Mouse (Mus musculus) inflammation-experienced regulatory T-cells (primary cell): ENCODE results near the gene Tmem102. TPM values are rescaled to one million over a fixed set of nuclear protein-coding genes. Genes with fewer than 3 reads are reported as not detected.

Source experiments
- polyA plus RNA-seq, 2 experiments: library from polyadenylated mRNA; unstranded; fragments of 100-300 nt; shearing (Covaris generic); gene quantifications; one replicate each; pipeline ENCODE4 v1.2.1; 2017

Tmem102 gene
- polyA plus RNA-seq: not detected

DNA sequence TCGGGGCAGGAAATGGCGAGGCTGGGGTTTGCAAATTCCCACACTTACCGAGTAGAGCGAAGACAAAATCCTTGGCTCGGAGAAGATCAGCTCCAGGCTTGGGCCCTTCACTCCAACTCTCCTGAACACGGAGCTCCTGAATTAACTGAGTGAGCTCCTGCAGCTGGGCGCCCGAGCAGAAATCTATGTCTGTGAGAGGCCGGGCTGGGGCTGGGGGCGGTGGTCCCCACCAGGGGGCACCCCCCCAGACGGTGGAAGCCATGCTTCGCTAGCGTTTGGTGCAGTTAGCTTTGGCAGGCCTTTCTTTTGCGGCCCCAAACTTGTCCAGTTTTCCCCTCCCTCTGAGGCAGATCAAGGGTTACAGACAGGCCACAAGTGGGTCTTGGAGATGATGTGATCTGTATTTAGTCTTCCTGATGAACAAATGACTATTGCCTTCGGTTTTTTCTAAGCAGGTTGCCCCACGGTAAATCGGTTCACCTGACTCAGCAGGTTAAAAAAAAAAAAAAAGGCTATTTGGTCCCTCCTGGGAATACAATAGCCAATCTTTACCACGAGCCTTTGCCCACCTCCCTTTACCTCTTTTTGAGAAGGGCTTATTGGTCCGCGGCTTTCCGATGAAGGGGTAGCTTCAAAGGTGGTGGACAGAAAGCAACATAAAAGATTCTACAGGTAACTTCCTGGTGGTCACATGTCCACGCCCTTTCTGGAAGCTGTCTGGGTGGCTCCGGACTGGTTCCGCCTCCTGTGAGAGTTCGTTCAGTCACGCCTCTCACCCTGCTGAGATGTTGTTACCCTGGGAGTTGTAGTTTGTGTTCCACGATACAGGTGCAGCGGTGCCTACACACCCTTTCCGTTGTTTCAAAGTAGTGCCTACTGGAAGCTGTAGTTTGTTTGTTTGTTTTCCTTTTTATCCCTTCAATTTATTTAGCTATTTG lies at the start of gene Tmem102:
Gene Tmem102, minus strand, starts transcription at position 653 of the 938 bp plus-strand sequence.

DNA sequence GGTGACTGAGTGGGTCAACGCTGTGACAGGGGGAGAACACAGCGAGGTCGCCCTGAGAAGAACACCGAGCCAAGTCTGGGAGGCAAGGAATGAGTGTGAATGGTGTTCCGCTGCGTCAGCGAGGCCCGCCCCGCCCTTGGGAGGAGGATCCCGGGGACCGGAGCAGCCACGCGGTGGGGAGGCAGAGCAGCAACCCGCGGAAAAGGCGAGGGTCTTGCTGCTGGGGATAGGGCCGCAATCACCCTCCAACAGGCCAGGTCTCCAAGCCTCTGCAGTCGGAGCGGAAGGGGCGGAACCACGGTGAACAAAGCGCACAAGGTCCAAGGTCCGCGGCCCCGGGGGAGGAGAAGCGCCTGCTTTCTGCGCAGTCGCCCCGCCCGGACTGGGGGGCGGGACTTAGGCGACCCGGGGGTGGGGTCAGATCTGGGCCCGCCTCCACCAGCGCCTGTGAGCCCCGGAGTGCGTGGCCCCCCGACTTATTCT lies 40.8 kb upstream of the Tmem102 start, which contains the start of gene Plscr3:
Gene Plscr3, plus strand, starts transcription at position 179 of the 483 bp plus-strand sequence.

DNA sequence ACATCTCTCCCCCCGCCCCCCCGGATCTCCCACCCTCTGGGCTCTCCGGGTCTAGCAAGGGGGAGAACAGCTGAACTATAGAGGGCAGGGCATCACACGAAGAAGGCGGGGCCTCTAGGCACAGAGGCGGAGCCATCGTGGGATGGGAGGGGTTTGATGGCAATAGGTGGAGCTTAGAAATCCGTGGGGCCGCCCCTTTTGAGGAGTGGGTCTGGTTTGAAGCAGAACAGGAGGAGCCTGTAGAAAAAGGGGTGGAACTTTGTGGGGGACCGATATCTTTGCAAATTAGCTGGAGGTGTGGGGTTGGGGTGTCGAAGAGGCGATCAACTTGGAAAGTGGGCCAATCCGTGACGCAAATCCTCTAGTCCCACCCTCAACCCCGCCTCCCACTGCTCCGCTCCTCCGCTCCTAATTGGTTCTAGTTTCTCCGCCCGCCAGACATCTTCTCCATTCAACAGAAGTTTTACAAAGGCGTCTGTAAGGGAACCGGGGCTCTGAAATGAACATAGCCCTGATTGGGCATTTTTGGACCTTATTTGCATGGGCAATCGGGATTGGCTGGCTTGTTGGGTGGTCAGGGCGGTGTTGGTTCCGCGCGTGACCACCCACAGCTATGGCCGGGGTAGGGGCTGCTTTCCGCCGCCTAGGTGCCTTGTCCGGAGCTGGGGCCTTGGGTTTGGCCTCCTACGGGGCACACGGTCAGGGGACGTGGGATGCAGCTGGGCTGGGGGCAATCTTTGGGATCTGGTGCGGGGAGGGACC lies 32.7 kb upstream of the Tmem102 start, which contains the start of gene Tmem256:
Gene Tmem256, plus strand, starts transcription at position 563 of the 762 bp plus-strand sequence.

DNA sequence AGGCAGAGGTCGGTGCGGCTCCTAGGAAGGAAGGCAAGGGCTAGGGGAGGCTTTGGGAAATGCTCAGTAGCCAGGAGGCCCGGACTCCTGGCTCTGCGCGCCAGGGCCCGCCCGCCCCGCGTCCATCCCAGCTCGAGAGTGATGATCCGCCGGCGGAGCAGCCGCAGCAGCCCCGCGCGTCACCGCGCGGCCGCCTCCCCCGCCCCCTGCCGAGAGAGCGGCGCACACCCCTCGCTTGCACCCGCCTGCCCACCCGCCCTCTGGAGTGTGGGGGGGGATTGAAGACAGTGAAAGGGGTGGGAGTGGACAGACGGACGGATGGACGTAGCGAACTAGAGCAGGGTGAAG lies 32.2 kb upstream of the Tmem102 start, which contains the start of gene Nlgn2:
Gene Nlgn2, minus strand, starts transcription at position 181 of the 348 bp plus-strand sequence.

DNA sequence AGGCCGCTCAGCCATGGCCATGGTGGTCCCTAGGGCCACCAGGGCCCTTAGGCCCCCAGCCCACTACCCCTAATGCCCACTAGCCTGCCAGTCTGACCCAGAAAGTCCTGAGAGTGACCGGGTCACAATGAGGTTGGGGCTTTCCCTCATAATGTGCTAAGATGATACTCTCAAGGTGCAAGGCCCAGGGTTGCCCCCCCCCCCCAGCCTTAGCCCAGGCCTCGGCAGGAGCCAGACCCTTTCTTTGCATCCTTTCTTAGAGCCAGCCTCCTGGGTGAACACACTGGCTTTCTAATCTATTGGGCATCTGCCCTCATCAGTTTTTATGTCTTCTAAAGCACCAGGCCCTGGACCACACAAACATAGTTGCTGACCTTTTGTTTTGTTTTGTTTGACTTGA lies 16.7 kb upstream of the Tmem102 start, which contains the start of gene Spem1:
Gene Spem1, minus strand, starts transcription at position 101 of the 400 bp plus-strand sequence.

DNA sequence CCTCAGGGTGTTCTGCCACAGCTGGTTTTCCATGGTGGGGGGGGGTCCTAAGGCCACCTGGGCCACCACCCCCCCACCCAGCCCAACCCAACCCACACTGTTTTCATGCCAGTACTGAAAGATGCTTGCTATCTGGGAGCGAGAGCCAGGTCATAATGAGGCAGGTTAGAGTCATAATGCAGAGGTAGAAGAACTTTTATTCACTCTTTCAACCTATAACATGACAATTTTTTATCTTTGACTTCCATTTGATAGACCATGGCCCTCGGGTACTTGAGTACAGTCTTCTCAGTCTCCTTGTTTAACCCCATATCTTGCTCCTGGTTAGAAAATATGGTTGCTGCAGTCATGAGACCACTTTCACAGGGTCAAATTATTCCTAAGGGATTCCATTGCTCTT lies 12.9 kb upstream of the Tmem102 start, which contains the start of gene Spem2:
Gene Spem2, minus strand, starts transcription at position 101 of the 400 bp plus-strand sequence.

DNA sequence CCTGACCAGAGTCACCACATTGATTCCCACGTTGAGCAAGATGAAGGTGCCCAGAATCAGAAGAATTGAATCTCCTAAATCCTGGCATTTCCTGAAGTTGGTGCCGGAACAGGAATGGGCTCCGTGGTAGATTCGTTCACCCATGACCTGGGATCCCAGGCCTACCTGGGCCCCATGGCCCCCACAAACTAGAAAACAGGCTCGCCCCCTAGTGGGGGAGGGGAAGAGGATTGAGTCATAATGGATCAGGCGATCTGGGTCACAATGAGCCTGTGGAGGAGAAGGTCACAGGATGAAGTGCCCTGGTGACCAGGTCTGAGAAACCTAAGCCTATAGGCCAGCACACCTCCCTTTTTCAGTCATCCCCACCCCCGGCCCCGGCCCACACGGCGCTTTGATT lies 9.7 kb upstream of the Tmem102 start, which contains the start of gene Gm39566:
Gene Gm39566, minus strand, starts transcription at position 144 of the 400 bp plus-strand sequence.

DNA sequence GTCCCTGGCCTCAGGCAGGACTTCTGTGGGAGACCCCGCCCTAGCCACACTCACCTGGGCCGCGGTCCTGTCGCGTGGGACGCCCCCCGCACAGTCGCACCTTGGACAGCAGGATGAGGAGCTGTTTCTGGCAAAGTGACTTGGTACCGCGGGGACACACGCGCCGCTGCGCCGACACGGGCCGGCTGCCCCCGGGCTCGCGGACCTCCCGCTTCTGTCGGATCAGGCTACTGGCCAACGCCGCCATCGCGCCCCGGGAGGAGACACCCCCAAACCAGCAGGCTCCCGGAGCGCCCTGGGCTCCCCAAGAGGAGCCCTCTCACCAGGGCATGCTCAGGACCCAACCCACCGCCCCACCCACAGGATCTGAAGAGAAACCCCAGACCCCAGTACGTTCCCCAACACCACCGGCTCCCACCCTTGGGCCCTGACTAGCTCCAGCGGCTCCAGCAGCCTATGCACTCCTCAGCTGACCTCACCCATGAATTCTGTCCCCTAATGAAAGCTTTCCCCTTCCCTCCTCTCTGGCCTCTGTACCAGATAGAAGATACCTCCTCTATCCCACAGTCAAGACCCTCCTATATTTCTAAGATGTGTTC lies 3.9 kb downstream of the Tmem102 start, which contains the start of gene Fgf11:
Gene Fgf11, minus strand, starts transcription at position 479 of the 599 bp plus-strand sequence.

DNA sequence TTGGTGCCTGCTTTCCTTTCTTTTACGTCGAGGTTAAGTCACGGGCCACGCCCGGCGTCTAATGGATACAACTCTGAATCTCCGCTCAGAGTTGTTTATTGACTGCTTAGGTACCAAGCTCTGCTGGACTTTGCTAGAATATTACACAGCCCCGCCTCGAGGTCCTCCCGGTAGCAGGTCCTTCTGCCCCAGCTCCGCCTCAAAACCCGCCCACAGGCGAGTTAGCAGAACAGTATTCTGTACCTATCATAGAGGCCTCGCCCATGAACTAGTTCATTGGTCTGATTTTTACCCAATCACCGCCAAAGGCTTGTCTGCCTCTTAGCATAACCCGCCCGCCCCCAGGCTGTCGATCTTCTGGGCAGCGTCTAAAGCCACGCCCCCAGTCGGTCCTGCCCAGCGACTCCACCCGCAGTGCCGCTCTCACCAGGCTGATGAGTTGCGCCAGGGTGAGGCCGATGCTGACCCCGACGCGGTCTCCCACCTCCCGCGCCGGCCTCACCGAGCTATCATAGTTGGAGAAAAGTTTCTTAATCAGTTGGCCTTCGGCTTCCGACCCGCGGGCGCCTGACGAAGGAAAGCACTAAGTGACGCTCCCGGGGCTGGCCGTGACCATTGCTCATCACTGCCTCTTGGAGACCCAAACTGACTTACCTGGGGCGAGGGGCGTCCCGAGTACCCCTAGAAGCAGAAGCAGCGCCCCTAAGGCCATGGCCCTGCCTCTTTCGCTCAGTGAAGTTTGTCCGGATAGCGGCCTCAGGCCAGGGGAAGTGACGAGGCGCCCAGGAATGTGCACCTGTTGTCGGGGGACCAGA lies 10.0 kb downstream of the Tmem102 start, which contains the start of gene Chrnb1:
Gene Chrnb1, minus strand, starts transcription at position 776 of the 815 bp plus-strand sequence.

DNA sequence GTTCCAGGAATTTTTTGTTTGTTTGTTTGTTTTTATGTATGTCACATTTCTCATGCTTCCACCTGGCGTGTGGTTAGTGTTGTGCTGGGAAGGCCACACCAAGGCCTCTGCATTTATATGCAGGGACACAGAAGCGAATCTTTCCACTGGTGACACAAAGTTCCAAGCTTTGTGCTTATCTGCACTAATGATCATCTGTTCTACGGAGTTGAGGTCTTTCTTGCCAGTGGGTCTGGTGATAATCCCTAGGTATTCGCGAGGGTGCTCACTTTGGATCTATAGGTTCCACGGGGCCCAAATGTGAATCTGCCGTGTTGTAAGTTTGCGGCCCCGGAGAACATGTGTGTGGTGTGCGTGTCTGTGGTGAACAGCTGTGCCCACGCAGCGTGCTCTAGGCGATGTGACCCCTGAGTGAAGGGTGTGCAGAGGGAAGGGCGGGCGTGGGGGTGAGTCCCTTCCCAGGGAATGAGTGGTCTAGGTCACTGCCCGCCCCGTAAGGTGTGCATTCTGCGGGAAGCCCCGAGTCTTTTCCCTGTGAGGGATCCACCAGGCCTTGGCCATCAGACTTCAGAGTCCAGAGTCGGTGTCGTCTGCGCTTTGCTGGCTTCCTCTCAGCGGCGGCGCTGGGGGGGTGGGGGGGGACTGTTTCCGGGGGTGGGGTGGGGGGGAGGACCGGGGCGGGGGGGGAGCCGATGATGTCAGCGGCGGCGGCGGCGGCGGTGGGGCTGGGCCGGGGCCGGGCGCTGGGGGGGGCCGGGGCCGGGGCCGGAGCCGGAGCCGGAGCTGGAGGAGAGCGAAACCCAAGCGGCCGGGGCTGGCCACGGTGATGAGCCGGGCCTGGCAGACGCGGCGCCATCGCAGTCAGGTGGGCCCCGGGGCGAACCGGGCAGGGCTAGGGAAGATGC lies 40.0 kb downstream of the Tmem102 start, which contains the start of gene Zbtb4:
Gene Zbtb4, plus strand, starts transcription at position 692 of the 905 bp plus-strand sequence.

DNA sequence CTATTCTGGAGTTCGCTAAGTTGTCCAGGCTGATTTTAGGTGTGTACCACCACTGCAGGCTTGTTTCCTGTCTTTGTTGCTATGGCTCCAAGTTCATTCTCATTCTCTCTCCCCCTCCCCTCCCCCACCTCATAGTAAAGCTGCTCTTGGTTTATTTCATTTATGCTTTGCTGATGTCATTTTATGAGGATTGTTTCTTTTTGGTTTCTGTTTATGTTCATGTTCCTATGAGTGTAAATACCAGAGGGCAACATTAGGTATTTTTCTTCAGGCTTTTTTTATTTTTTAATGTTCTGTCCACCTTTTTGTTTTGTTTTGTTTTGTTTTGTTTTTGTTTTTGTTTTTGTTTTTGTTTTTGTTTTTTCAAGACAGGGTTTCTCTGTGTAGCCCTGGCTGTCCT lies 43.6 kb downstream of the Tmem102 start, which contains the start of gene Slc35g3:
Gene Slc35g3, minus strand, starts transcription at position 101 of the 400 bp plus-strand sequence.

DNA sequence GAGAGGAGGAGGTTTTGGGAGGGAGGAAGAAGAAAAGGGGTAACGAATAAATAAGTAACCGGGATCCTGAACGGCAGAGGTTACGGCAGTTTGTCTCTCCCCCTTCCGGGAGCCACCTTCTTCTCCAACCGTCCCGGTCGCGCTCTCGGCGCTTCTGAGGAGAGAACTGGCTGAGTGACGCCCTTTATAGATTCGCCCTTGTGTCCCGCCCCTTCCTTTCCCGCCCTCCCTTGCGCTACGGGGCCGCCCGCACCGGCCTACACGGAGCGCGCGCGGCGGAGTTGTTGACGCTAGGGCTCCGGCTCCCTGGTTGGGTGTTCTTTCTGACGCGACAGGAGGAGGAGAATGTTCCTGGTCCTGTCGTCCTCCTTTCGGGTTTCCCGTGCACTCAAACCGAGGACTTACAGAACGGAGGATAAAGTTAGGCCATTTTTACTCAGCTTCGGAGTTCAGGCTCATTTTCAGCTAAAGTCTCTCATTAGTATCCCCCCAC lies 46.9 kb downstream of the Tmem102 start, which contains the start of gene Polr2a:
Gene Polr2a, minus strand, starts transcription at position 160 of the 493 bp plus-strand sequence.

Other genes starting within 250 kb of the Tmem102 start
- gene Efnb3, start 245.4 kb downstream of the Tmem102 start, polyA plus RNA-seq: under 1 TPM; 0.55 to 0.64 TPM
- 10 to 100 TPM; 26.4 to 26.5 TPM for gene Wrap53, start 225.4 kb downstream of the Tmem102 start, polyA plus RNA-seq
- gene Trp53, start 225.3 kb downstream of the Tmem102 start, polyA plus RNA-seq: 100 to 1,000 TPM; 201 to 249 TPM
- gene Atp1b2, start 199.7 kb downstream of the Tmem102 start, polyA plus RNA-seq: under 1 TPM in 1 of 2 experiments, not detected in 1; 0.55 TPM
- under 1 TPM; 0.33 to 0.57 TPM for gene Shbg, start 187.7 kb downstream of the Tmem102 start, polyA plus RNA-seq
- gene Sat2, start 183.6 kb downstream of the Tmem102 start, polyA plus RNA-seq: 1 to 10 TPM in 1 of 2 experiments, not detected in 1; 2.8 TPM
- 10 to 100 TPM; 59.9 to 74.5 TPM for gene Fxr2, start 172.6 kb downstream of the Tmem102 start, polyA plus RNA-seq
- gene Sox15, start 150.3 kb downstream of the Tmem102 start, polyA plus RNA-seq: 1 to 10 TPM in 1 of 2 experiments, under 1 TPM in 1; 0.55 to 3.1 TPM
- 10 to 100 TPM; 47.5 to 52.3 TPM for gene Mpdu1, start 143.0 kb downstream of the Tmem102 start, polyA plus RNA-seq
- 10 to 100 TPM in 1 of 2 experiments, 1 to 10 TPM in 1; 1.7 to 11.0 TPM for gene Cd68, start 139.5 kb downstream of the Tmem102 start, polyA plus RNA-seq
- 100 to 1,000 TPM; 493 to 540 TPM for gene Eif4a1, start 133.2 kb downstream of the Tmem102 start, polyA plus RNA-seq
- gene Senp3, start 123.5 kb downstream of the Tmem102 start, polyA plus RNA-seq: 10 to 100 TPM; 33.1 to 37.3 TPM
- not detected for gene Tnfsf13, start 119.8 kb downstream of the Tmem102 start, polyA plus RNA-seq
- not detected for gene Tnfsf12, start 109.8 kb downstream of the Tmem102 start, polyA plus RNA-seq
- gene Tnfsfm13, start 109.5 kb downstream of the Tmem102 start, polyA plus RNA-seq: under 1 TPM in 1 of 2 experiments, not detected in 1; 0.45 TPM
- gene Polr2a, start 47.0 kb downstream of the Tmem102 start, polyA plus RNA-seq: 10 to 100 TPM; 43.7 to 44.7 TPM
- 1 to 10 TPM in 1 of 2 experiments, under 1 TPM in 1; 0.29 to 1.3 TPM for gene Slc35g3, start 43.7 kb downstream of the Tmem102 start, polyA plus RNA-seq
- 1 to 10 TPM; 3.8 to 5.3 TPM for gene Zbtb4, start 39.7 kb downstream of the Tmem102 start, polyA plus RNA-seq
- 1 to 10 TPM in 1 of 2 experiments, under 1 TPM in 1; 0.13 to 4.3 TPM for gene Chrnb1, start 9.7 kb downstream of the Tmem102 start, polyA plus RNA-seq
- not detected for gene Fgf11, start 3.8 kb downstream of the Tmem102 start, polyA plus RNA-seq
- under 1 TPM in 1 of 2 experiments, not detected in 1; 0.39 TPM for gene Gm39566, start 9.7 kb upstream of the Tmem102 start, polyA plus RNA-seq
- gene Spem2, start 12.8 kb upstream of the Tmem102 start, polyA plus RNA-seq: not detected
- 1 to 10 TPM in 1 of 2 experiments, not detected in 1; 2.1 TPM for gene Spem1, start 16.6 kb upstream of the Tmem102 start, polyA plus RNA-seq
- gene Nlgn2, start 32.2 kb upstream of the Tmem102 start, polyA plus RNA-seq: under 1 TPM; 0.26 to 0.83 TPM
- gene Tmem256, start 32.9 kb upstream of the Tmem102 start, polyA plus RNA-seq: 10 to 100 TPM; 64.6 to 89.9 TPM
- gene Plscr3, start 40.8 kb upstream of the Tmem102 start, polyA plus RNA-seq: 10 to 100 TPM; 15.4 to 18.5 TPM
- gene Tnk1, start 53.1 kb upstream of the Tmem102 start, polyA plus RNA-seq: under 1 TPM; 0.08 to 0.72 TPM
- gene Tmem95, start 72.4 kb upstream of the Tmem102 start, polyA plus RNA-seq: under 1 TPM in 1 of 2 experiments, not detected in 1; 0.93 TPM
- 1 to 10 TPM; 1.3 TPM for gene Kctd11, start 75.8 kb upstream of the Tmem102 start, polyA plus RNA-seq
- gene Acap1, start 89.9 kb upstream of the Tmem102 start, polyA plus RNA-seq: 100 to 1,000 TPM; 503 to 589 TPM
- 1 to 10 TPM; 3.6 to 4.8 TPM for gene 2810408A11Rik, start 95.4 kb upstream of the Tmem102 start, polyA plus RNA-seq
- 10 to 100 TPM in 1 of 2 experiments, 1 to 10 TPM in 1; 6.4 to 11.6 TPM for gene Neurl4, start 95.4 kb upstream of the Tmem102 start, polyA plus RNA-seq
- 100 to 1,000 TPM; 175 to 265 TPM for gene Gps2, start 108.3 kb upstream of the Tmem102 start, polyA plus RNA-seq
- gene Eif5a, start 116.3 kb upstream of the Tmem102 start, polyA plus RNA-seq: 1,000 to 10,000 TPM; 1,144 to 1,177 TPM
- not detected for gene Ybx2, start 130.2 kb upstream of the Tmem102 start, polyA plus RNA-seq
- gene Slc2a4, start 142.6 kb upstream of the Tmem102 start, polyA plus RNA-seq: 1 to 10 TPM in 1 of 2 experiments, not detected in 1; 1.5 TPM
- gene Cldn7, start 159.2 kb upstream of the Tmem102 start, polyA plus RNA-seq: 1 to 10 TPM in 1 of 2 experiments, under 1 TPM in 1; 0.81 to 1.2 TPM
- gene Ctdnep1, start 175.5 kb upstream of the Tmem102 start, polyA plus RNA-seq: 10 to 100 TPM; 39.1 to 74.9 TPM
- 10 to 100 TPM; 63.7 to 67.7 TPM for gene Elp5, start 176.9 kb upstream of the Tmem102 start, polyA plus RNA-seq
- gene Gabarap, start 185.5 kb upstream of the Tmem102 start, polyA plus RNA-seq: 100 to 1,000 TPM; 391 to 427 TPM
- 10 to 100 TPM; 85.5 to 94.7 TPM for gene Phf23, start 190.2 kb upstream of the Tmem102 start, polyA plus RNA-seq
- gene Dvl2, start 195.0 kb upstream of the Tmem102 start, polyA plus RNA-seq: 10 to 100 TPM; 26.6 to 46.3 TPM
- 100 to 1,000 TPM in 1 of 2 experiments, 10 to 100 TPM in 1; 97.3 to 113 TPM for gene Acadvl, start 209.8 kb upstream of the Tmem102 start, polyA plus RNA-seq
- gene Dlg4, start 211.3 kb upstream of the Tmem102 start, polyA plus RNA-seq: 10 to 100 TPM in 1 of 2 experiments, 1 to 10 TPM in 1; 9.1 to 10.5 TPM
- gene Asgr1, start 248.5 kb upstream of the Tmem102 start, polyA plus RNA-seq: not detected